Mouse (Mus musculus) forebrain, embryonic 13.5 days (tissue): ENCODE data around the gene Gls2. TPM values are rescaled to one million over a fixed set of nuclear protein-coding genes. Genes with fewer than 3 reads are reported as not detected.

Experiments
- ATAC-seq: fragments of 200-750 bp; cut with Nextera tagmentation; 2 replicates; pipeline ENCODE4 v1.8.0; 2017
- H3K27ac ChIP-seq: fragments of 300-500 bp; sonication (generic); 2 replicates; pipeline ENCODE4 v1.5.1; 2015; ENCODE audit warnings: inconsistent platforms, mild to moderate bottlenecking, moderate library complexity
- H3K27me3 ChIP-seq: fragments of 300-500 bp; sonication (generic); 2 replicates; pipeline ENCODE4 v1.6.1; 2015; ENCODE audit warnings: mild to moderate bottlenecking, inconsistent platforms
- H3K36me3 ChIP-seq: fragments of 300-500 bp; sonication (generic); 2 replicates; pipeline ENCODE4 v1.6.1; 2015; ENCODE audit warnings: mild to moderate bottlenecking, inconsistent platforms; ENCODE audit not compliant: poor library complexity, severe bottlenecking
- H3K4me1 ChIP-seq: fragments of 300-500 bp; sonication (generic); 2 replicates; pipeline ENCODE4 v1.6.1; 2015; ENCODE audit warnings: inconsistent platforms
- H3K4me2 ChIP-seq: fragments of 300-500 bp; sonication (generic); 2 replicates; pipeline ENCODE4 v1.6.1; 2015; ENCODE audit warnings: inconsistent platforms, mild to moderate bottlenecking, moderate library complexity
- H3K4me3 ChIP-seq: fragments of 300-500 bp; sonication (generic); 2 replicates; pipeline ENCODE4 v1.5.1; 2015; ENCODE audit warnings: mild to moderate bottlenecking, inconsistent platforms
- H3K9ac ChIP-seq: fragments of 300-500 bp; sonication (generic); 2 replicates; pipeline ENCODE4 v1.6.1; 2015; ENCODE audit warnings: mild to moderate bottlenecking, inconsistent platforms
- H3K9me3 ChIP-seq: fragments of 300-500 bp; sonication (generic); replicated peaks from 2 replicates; pipeline ENCODE4 v1.6.1; 2016; ENCODE audit warnings: inconsistent platforms
- WGBS: fragments of 180-500 bp; shearing (Covaris S2); methylation state at CpG from one replicate; pipeline ENCODE4 v1.1.7; 2015; 5-methylcytosine and 5-hydroxymethylcytosine counted together
- polyA plus RNA-seq: library from polyadenylated mRNA; unstranded; fragments of >200 nt; fragmentation: Nextera tagmentation; extraction: Ambion mirVana; gene quantifications from 2 replicates; pipeline ENCODE4 v1.2.1, GENCODE M21; 2015

The Gls2 gene
- polyA plus RNA-seq, 1 experiment from 2014 or later, result 0.48 TPM

GRCm38 (mm10) chr10:128239140-128239539 lies 44.9 kb downstream of the Gls2 start:
- H3K4me2 ChIP-seq, result no peak overlapping the region
- no peaks in the 10 kb centered on the region for H3K9me3 ChIP-seq
- H3K4me1 ChIP-seq, result peaks cover 15% of the 10 kb centered on the region
- 94% methylated on average over 4 of the region's 4 CpGs for WGBS
- H3K27ac ChIP-seq, result no peak overlapping the region
- no peak for ATAC-seq
- H3K9ac ChIP-seq, result no peak overlapping the region
- H3K4me3 ChIP-seq, result no peak overlapping the region
- no peaks in the 10 kb centered on the region for H3K27me3 ChIP-seq
- H3K36me3 ChIP-seq, result peaks cover 47% of the 10 kb centered on the region

GRCm38 (mm10) chr10:128240131-128240530 lies 45.9 kb downstream of the Gls2 start:
- no peaks in the 10 kb centered on the region for H3K27me3 ChIP-seq
- 94% methylated on average over 18 of the region's 18 CpGs for WGBS
- no peak for ATAC-seq

GRCm38 (mm10) chr10:128243252-128243651 lies 49.0 kb downstream of the Gls2 start:
- peaks cover 88% of the 10 kb centered on the region for H3K36me3 ChIP-seq
- WGBS, result 95% methylated on average over 8 of the region's 8 CpGs
- no peak overlapping the region for H3K27ac ChIP-seq
- H3K9me3 ChIP-seq, result no peaks in the 10 kb centered on the region
- H3K4me2 ChIP-seq, result no peak overlapping the region
- no peaks in the 10 kb centered on the region for H3K27me3 ChIP-seq
- ATAC-seq, result no peak
- H3K9ac ChIP-seq, result no peak overlapping the region
- no peak overlapping the region for H3K4me3 ChIP-seq
- peaks cover 2% of the 10 kb centered on the region; the same call in 1 of the 2 replicates for H3K4me1 ChIP-seq

More at GRCm38 (mm10) chr10:128240131-128240530, 45.9 kb downstream of the Gls2 start:
- Histone ChIP-seq H3K4me1 (peaks cover 9% of the 10 kb centered on the region; the same call in 1 of the 2 replicates), H3K4me3 (no peak overlapping the region), H3K36me3 (peaks cover 57% of the 10 kb centered on the region), H3K4me2 (no peak overlapping the region), H3K9ac (no peak overlapping the region), H3K27ac (no peak overlapping the region), H3K9me3 (no peaks in the 10 kb centered on the region)

- WGBS, result 97% methylated on average over 15 of the region's 15 CpGs
- no peaks in the 10 kb centered on the region for H3K27me3 ChIP-seq
- H3K9ac ChIP-seq, result no peak overlapping the region
- H3K4me3 ChIP-seq, result no peak overlapping the region
- no peak overlapping the region for H3K27ac ChIP-seq
- H3K36me3 ChIP-seq, result peaks cover 97% of the 10 kb centered on the region
- H3K9me3 ChIP-seq, result no peaks in the 10 kb centered on the region
- H3K4me1 ChIP-seq, result no peaks in the 10 kb centered on the region
- no peak for ATAC-seq
- H3K4me2 ChIP-seq, result no peak overlapping the region
These were observed 49.9 kb downstream of the Gls2 start for GRCm38 (mm10) chr10:128244121-128244520.

- ATAC-seq, result no peak
- Histone ChIP-seq H3K27me3 (no peaks in the 10 kb centered on the region), H3K36me3 (peaks cover 100% of the 10 kb centered on the region), H3K4me2 (no peak overlapping the region), H3K4me1 (no peaks in the 10 kb centered on the region), H3K27ac (no peak overlapping the region), H3K9me3 (no peaks in the 10 kb centered on the region), H3K4me3 (no peak overlapping the region), H3K9ac (no peak overlapping the region)
- 91% methylated on average over 17 of the region's 17 CpGs for WGBS
These were observed 52.9 kb downstream of the Gls2 start for GRCm38 (mm10) chr10:128247020-128247732.

GRCm38 (mm10) chr10:128250565-128250964 lies 56.3 kb downstream of the Gls2 start:
- 96% methylated on average over 13 of the region's 13 CpGs for WGBS

GRCm38 (mm10) chr10:128253677-128254255 lies 59.5 kb downstream of the Gls2 start, which contains the start of gene Apon:
Gene Apon (plus strand): TSS chr10:128254096.
- 91% methylated on average over 4 of the region's 4 CpGs for WGBS
- H3K9ac ChIP-seq, result no peak within 1 kb of the TSS
- H3K4me3 ChIP-seq, result no peak within 1 kb of the TSS
- H3K4me2 ChIP-seq, result no peak within 1 kb of the TSS
- H3K4me1 ChIP-seq, result no peaks in the 10 kb centered on the region
- peaks cover 47% of the 10 kb centered on the region for H3K36me3 ChIP-seq
- H3K27me3 ChIP-seq, result no peaks in the 10 kb centered on the region
- H3K27ac ChIP-seq, result no peak within 1 kb of the TSS
- no peaks in the 10 kb centered on the region for H3K9me3 ChIP-seq
- no peak for ATAC-seq

More at GRCm38 (mm10) chr10:128250565-128250964, 56.3 kb downstream of the Gls2 start:
- Histone ChIP-seq H3K4me3 (no peak overlapping the region), H3K4me2 (no peak overlapping the region), H3K27me3 (no peaks in the 10 kb centered on the region), H3K27ac (no peak overlapping the region), H3K4me1 (no peaks in the 10 kb centered on the region), H3K9me3 (no peaks in the 10 kb centered on the region), H3K36me3 (peaks cover 79% of the 10 kb centered on the region), H3K9ac (no peak overlapping the region)
- ATAC-seq, result no peak

GRCm38 (mm10) chr10:128255925-128256324 lies 61.7 kb downstream of the Gls2 start:
- H3K27ac ChIP-seq, result no peak overlapping the region
- WGBS, result 94% methylated on average over 8 of the region's 8 CpGs
- peaks cover 25% of the 10 kb centered on the region for H3K36me3 ChIP-seq
- H3K9ac ChIP-seq, result no peak overlapping the region
- no peak overlapping the region for H3K4me2 ChIP-seq
- H3K4me3 ChIP-seq, result no peak overlapping the region
- no peak for ATAC-seq
- H3K27me3 ChIP-seq, result no peaks in the 10 kb centered on the region
- H3K4me1 ChIP-seq, result no peaks in the 10 kb centered on the region
- H3K9me3 ChIP-seq, result no peaks in the 10 kb centered on the region

- no peaks in the 10 kb centered on the region for H3K4me1 ChIP-seq
- 90% methylated on average over 8 of the region's 8 CpGs for WGBS
- H3K27me3 ChIP-seq, result no peaks in the 10 kb centered on the region
- H3K36me3 ChIP-seq, result peaks cover 21% of the 10 kb centered on the region
- no peak for ATAC-seq
- no peak overlapping the region for H3K27ac ChIP-seq
- H3K9me3 ChIP-seq, result no peaks in the 10 kb centered on the region
- H3K4me2 ChIP-seq, result no peak overlapping the region
- no peak overlapping the region for H3K9ac ChIP-seq
- H3K4me3 ChIP-seq, result no peak overlapping the region
These were observed 62.1 kb downstream of the Gls2 start for GRCm38 (mm10) chr10:128256328-128256727.

GRCm38 (mm10) chr10:128258953-128259352 lies 64.7 kb downstream of the Gls2 start:
- Histone ChIP-seq H3K4me3 (no peak overlapping the region), H3K9me3 (no peaks in the 10 kb centered on the region), H3K27me3 (no peaks in the 10 kb centered on the region), H3K4me2 (no peak overlapping the region), H3K9ac (no peak overlapping the region), H3K36me3 (no peaks in the 10 kb centered on the region), H3K27ac (no peak overlapping the region), H3K4me1 (no peaks in the 10 kb centered on the region)
- no peak for ATAC-seq
- WGBS, result 86% methylated on average over 4 of the region's 4 CpGs
